Mouse (Mus musculus) intestine, embryonic 16.5 days (tissue): ENCODE data around the gene G530012D18Rik. TPM values are rescaled to one million over a fixed set of nuclear protein-coding genes. Genes with fewer than 3 reads are reported as not detected.
A peak's percentile ranks its signal among the peaks of the same experiment; 100 is the strongest.
"Not testable (repeated sequence)": the region's sequence is repeated elsewhere in the genome, so short reads cannot be mapped to it uniquely, and the experiment has no call there.

Experiments
- ATAC-seq: fragments of 200-750 bp; cut with Nextera tagmentation; 2 replicates; pipeline ENCODE4 v1.8.0; 2017; ENCODE audit warnings: moderate TSS enrichment, moderate library complexity
- H3K27ac ChIP-seq: fragments of 300-500 bp; sonication (generic); 2 replicates; pipeline ENCODE4 v1.5.1; 2014; ENCODE audit warnings: mild to moderate bottlenecking, low read length
- H3K27me3 ChIP-seq: fragments of 300-500 bp; sonication (generic); replicated peaks from 2 replicates; pipeline ENCODE4 v1.6.1; 2014; ENCODE audit warnings: low read length, control low read depth, mixed read lengths; ENCODE audit not compliant: control insufficient read depth, insufficient read depth
- H3K36me3 ChIP-seq: fragments of 300-500 bp; sonication (generic); 2 replicates; pipeline ENCODE4 v1.6.1; 2014; ENCODE audit warnings: low read length, control low read depth; ENCODE audit not compliant: control insufficient read depth, insufficient read depth
- H3K4me1 ChIP-seq: fragments of 300-500 bp; sonication (generic); 2 replicates; pipeline ENCODE4 v1.6.1; 2014; ENCODE audit warnings: low read length, control low read depth, mixed read lengths; ENCODE audit not compliant: control insufficient read depth, insufficient read depth
- H3K4me2 ChIP-seq: fragments of 300-500 bp; sonication (generic); 2 replicates; pipeline ENCODE4 v1.6.1; 2014; ENCODE audit warnings: low read depth, low read length, control low read depth
- H3K4me3 ChIP-seq: fragments of 300-500 bp; sonication (generic); 2 replicates; pipeline ENCODE4 v1.5.1; 2014; ENCODE audit warnings: mild to moderate bottlenecking, low read length
- H3K9ac ChIP-seq: fragments of 300-500 bp; sonication (generic); 2 replicates; pipeline ENCODE4 v1.6.1; 2014; ENCODE audit warnings: low read depth, low read length
- H3K9me3 ChIP-seq: fragments of 300-500 bp; sonication (generic); 2 replicates; pipeline ENCODE4 v1.6.1; 2016; ENCODE audit warnings: low read length, control low read depth; ENCODE audit not compliant: control insufficient read depth
- WGBS: fragments of 180-500 bp; shearing (Covaris S2); extraction: QIAGEN DNeasy Blood & Tissue Kit; methylation state at CpG from one replicate; pipeline ENCODE4 v1.1.7; 2014; 5-methylcytosine and 5-hydroxymethylcytosine counted together
- polyA plus RNA-seq: library from polyadenylated mRNA; unstranded; fragments of >200 nt; fragmentation: Nextera tagmentation; extraction: Ambion mirVana; gene quantifications from 2 replicates; pipeline ENCODE4 v1.2.1, GENCODE M21; 2015

G530012D18Rik gene
- polyA plus RNA-seq, 1 experiment from 2014 or later: not detected

GRCm38 (mm10) chr1:85580148-85580534, 4.7 kb downstream of the G530012D18Rik start:
- WGBS: 85% methylated on average over 2 of the region's 4 CpGs
- not testable (repeated sequence) for H3K4me3 ChIP-seq, ATAC-seq, H3K9me3 ChIP-seq, H3K4me1 ChIP-seq, H3K9ac ChIP-seq, H3K27ac ChIP-seq, H3K36me3 ChIP-seq, H3K4me2 ChIP-seq, H3K27me3 ChIP-seq

GRCm38 (mm10) chr1:85580578-85580977, 5.1 kb downstream of the G530012D18Rik start:
- WGBS: 58% methylated on average over 3 of the region's 3 CpGs

DNA sequence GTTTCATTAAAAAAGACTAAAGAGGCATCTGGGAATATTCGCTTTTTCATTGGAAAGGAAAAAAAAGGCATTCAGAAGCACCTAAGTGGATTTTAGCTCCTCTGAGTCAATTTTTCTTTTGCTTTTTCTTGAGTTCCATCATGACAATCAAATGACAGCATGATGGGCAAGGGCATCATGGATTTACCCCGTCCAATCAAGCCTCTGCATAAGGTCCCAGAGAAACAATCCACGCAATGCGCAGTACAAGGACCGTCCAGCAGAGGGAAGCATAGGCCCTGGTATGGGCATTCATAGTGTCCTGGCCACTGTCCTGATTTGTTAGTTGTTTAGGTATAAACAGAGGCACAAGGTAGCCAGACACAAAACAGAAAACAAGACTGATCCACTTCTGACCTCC, 6.0 kb downstream of the G530012D18Rik start:
- H3K9me3 ChIP-seq, H3K27me3 ChIP-seq, H3K4me1 ChIP-seq, H3K4me2 ChIP-seq, H3K4me3 ChIP-seq, H3K36me3 ChIP-seq, H3K9ac ChIP-seq, H3K27ac ChIP-seq, ATAC-seq: not testable (repeated sequence)
- 33% methylated on average over 5 of the region's 5 CpGs for WGBS

More at GRCm38 (mm10) chr1:85580578-85580977, 5.1 kb downstream of the G530012D18Rik start:
- not testable (repeated sequence) for H3K27me3 ChIP-seq, H3K9ac ChIP-seq, ATAC-seq, H3K4me2 ChIP-seq, H3K9me3 ChIP-seq, H3K4me1 ChIP-seq, H3K4me3 ChIP-seq, H3K36me3 ChIP-seq, H3K27ac ChIP-seq

DNA sequence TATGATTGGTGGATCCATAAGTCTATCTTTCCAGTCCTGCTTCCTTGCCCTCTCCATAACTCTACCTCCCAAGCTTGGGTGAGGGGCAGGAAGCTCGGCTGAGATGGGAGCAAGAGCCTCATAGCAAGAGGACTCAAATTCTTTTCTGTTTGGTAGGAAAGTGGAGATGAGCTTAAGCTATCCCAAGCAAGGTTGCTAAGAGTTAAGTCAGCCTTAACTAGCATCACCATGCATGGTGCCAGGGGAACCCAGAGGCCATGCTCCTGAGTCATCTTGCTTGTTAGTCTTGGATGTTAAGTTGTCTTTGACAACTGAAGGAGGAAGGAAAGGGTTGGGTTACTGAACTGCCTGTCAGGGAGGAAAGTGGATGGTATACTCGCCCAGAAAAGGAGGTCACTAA, 13.2 kb downstream of the G530012D18Rik start:
- not testable (repeated sequence) for ATAC-seq, H3K36me3 ChIP-seq, H3K9me3 ChIP-seq, H3K4me2 ChIP-seq, H3K27ac ChIP-seq, H3K27me3 ChIP-seq, H3K4me1 ChIP-seq, H3K9ac ChIP-seq, H3K4me3 ChIP-seq
- WGBS: 82% methylated on average over 1 of the region's 2 CpGs

DNA sequence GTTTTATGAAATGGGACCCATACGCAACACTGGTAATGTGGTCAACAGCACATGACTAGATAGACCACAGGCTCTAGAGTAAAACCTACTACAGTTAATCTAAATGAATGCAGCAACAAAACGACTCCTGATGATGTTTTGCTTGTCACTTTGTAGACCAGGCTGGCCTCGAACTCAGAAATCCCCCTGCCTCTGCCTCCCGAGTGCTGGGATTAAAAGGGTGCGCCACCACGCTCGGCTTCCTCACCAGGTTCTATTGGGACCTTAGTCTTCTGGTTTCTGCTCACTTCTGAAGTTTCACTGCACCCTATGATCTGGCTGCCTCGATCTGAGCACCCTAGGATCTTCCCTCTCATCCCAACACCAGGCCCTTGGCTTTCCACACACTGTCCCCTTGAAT, 17.1 kb downstream of the G530012D18Rik start:
- H3K4me2 ChIP-seq, H3K4me3 ChIP-seq, H3K36me3 ChIP-seq, H3K9ac ChIP-seq, H3K27me3 ChIP-seq, ATAC-seq, H3K9me3 ChIP-seq, H3K27ac ChIP-seq, H3K4me1 ChIP-seq: not testable (repeated sequence)
- WGBS: 83% methylated on average over 8 of the region's 8 CpGs

DNA sequence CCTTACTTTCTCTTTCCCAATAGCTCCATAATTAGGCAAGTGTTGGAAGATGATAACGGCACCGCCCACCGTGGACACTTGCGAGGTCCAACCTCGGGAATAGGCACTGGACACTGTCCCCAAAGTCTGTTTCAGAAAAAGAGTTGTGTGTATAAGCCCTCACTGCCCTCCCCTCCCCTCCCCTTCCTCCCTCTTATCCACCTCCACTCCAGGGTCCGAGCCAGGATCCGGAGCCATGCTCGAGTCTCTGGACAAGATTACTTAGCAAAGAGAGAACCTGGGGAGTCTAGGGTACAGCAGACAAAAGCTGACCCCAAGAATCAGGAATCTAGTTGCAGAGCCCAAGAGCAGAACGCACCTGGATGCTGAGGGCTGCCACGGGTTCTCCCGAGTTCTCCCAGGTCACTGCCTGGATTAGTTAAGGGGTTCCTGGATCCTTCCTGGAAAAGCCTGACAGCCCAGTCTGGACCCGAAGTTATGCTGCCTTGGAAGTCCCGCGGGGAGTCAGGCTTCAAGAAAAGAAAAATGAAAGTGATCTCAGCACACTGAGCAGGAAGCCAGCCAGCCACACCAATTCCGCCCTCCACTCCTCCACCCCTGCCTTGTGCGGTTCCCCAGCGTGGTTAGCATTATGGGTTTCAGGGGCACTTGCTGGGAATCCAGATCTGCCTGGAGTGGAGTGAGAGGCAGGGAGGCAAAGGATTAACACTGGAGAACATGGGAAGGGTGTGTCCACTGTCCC, 23.0 kb downstream of the G530012D18Rik start, which contains the start of gene Sp110:
TSS of gene Sp110 (minus strand) at position 547 of the 742 bp plus-strand sequence.
- not testable (repeated sequence) for H3K9ac ChIP-seq, H3K4me3 ChIP-seq, ATAC-seq, H3K4me2 ChIP-seq, H3K9me3 ChIP-seq, H3K27ac ChIP-seq, H3K4me1 ChIP-seq, H3K27me3 ChIP-seq, H3K36me3 ChIP-seq
- WGBS: 77% methylated on average over 16 of the region's 17 CpGs

DNA sequence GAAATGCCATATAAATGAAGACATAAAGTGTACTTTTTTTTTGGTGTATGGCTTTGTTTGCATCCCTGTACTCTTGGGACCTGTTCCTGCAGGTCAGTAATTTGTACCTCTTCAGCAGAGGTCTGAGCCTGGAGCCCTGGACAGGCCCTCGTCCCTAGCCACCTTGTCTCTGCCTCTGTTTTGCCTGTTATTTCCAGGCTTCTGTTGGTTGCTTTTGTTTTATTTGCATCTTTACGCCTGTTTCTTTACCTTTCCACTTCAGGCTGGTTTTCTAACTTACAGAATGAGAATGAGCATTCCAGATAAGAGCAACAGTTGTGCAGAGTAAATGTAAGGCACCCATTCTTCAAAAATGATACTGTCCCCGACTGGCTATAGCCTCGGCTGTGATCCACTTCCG, 24.6 kb downstream of the G530012D18Rik start, which contains the start of gene Sp140:
TSS of gene Sp140 (plus strand) at position 301 of the 400 bp plus-strand sequence.
- WGBS: no CpG with 5 or more reads among the region's 5 CpGs
- H3K36me3 ChIP-seq, H3K4me1 ChIP-seq, H3K27me3 ChIP-seq, H3K9ac ChIP-seq, H3K27ac ChIP-seq, H3K9me3 ChIP-seq, ATAC-seq: not testable (repeated sequence)
- H3K4me2 ChIP-seq: 0 out of 2 replicates have a peak within 1 kb of the TSS, but pooled peaks have one; percentile 27
- H3K4me3 ChIP-seq: peak within 1 kb of the TSS; percentile 9; the same call in 1 of the 2 replicates

DNA sequence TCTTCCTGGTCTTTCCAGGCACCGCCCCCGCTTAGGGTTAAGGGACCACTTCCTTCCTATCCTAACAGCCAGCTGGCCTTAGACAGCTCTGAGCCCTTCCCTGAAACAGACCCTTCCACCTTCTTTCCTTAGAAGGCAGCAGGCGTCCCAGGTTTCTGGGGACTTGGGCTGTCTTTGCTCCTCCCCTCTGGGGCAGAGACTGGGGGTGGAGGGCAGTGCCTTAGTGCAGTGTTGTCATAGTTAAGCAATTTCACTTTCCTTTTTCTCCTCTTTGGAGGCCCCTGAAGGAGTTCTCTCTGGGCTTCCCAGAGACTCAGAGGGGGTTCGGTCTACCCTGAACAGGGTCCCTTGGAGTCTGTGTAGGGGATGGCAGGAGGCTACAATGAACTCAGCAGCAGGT, 25.3 kb downstream of the G530012D18Rik start:
- Histone ChIP-seq H3K4me3 (peak overlapping the region; percentile 9; the same call in 1 of the 2 replicates), H3K4me2 (0 out of 2 replicates have a peak overlapping the region, but pooled peaks have one; percentile 27)
- ATAC-seq, H3K27me3 ChIP-seq, H3K9me3 ChIP-seq, H3K36me3 ChIP-seq, H3K27ac ChIP-seq, H3K9ac ChIP-seq, H3K4me1 ChIP-seq: not testable (repeated sequence)
- WGBS: 64% methylated on average over 4 of the region's 4 CpGs

DNA sequence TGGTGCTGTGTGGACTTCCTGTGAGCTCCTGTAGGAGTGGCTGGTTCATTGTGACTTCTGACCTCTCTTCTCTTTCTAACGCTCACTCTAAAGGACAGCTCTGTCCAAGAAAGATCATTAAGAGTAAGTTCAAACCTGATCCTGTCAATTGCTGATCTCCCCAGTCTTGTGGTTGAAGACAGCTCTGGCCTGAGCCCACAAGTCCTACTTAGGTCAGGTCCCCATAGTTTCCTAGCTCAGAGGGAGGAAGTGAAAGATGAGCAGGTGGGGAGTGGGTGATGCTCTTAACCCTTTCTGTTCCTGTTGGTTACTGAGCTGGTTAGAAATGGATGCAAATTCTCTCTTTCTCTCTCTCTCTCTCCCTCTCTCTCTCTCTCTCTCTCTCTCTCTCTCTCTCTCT, 28.9 kb downstream of the G530012D18Rik start:
- not testable (repeated sequence) for H3K9ac ChIP-seq, H3K4me2 ChIP-seq, H3K4me1 ChIP-seq, ATAC-seq, H3K4me3 ChIP-seq, H3K36me3 ChIP-seq, H3K9me3 ChIP-seq, H3K27ac ChIP-seq, H3K27me3 ChIP-seq
- no CpG with 5 or more reads among the region's 1 CpGs for WGBS

DNA sequence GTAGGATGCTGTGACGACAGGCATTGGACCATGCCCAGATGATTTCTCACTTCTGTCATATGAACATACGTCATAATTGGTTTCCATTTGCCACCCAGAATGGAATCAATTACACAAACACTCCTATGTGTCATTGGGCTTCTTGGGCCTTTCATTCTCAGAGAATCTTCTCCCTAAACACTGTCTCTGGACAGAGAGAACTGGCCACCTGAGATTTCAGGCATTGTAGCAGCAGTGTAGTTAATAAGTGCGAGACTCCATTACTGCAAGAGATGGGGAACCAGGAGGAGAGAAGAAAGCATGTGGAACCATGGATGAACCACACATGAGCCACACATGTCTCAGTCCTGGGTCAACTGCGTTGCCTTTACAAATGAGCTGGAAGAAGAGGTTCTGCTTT, 32.9 kb downstream of the G530012D18Rik start:
- ATAC-seq, H3K4me2 ChIP-seq, H3K36me3 ChIP-seq, H3K4me1 ChIP-seq, H3K4me3 ChIP-seq, H3K27me3 ChIP-seq, H3K9me3 ChIP-seq, H3K9ac ChIP-seq, H3K27ac ChIP-seq: not testable (repeated sequence)
- WGBS: 87% methylated on average over 3 of the region's 4 CpGs
